Mouse (Mus musculus) ES-E14 (cell line): Measurements from ENCODE around the gene Hmga1. TPM values are rescaled to one million over a fixed set of nuclear protein-coding genes. Genes with fewer than 3 reads are reported as not detected.

Source experiments
- DNase-seq: peaks from one replicate; pipeline ENCODE4 v3.0.0-alpha.2; 2013; ENCODE audit warnings: low read depth, low spot score
- H3K27ac ChIP-seq: 2 replicates; pipeline ENCODE4 v1.5.1; 2012; ENCODE audit warnings: low read depth, mild to moderate bottlenecking, low read length, moderate library complexity, mixed read lengths; ENCODE audit not compliant: poor library complexity, insufficient read depth, severe bottlenecking
- H3K36me3 ChIP-seq: 2 replicates; pipeline ENCODE4 v1.6.1; 2012; ENCODE audit warnings: mild to moderate bottlenecking, low read length, moderate library complexity, mixed read lengths; ENCODE audit not compliant: control insufficient read depth, poor library complexity, insufficient read depth, severe bottlenecking
- H3K4me1 ChIP-seq, 2 experiments: fragments of 150-350 bp in 1 of 2; sonication (generic) in 1 of 2; 2 replicates each; pipeline ENCODE4 v1.6.1; 2012; ENCODE audit warnings: low read length in 2 of 2, mild to moderate bottlenecking in 1 of 2, mixed read lengths in 1 of 2; ENCODE audit not compliant: control insufficient read depth in 2 of 2, insufficient read depth in 2 of 2, poor library complexity in 1 of 2
- H3K4me3 ChIP-seq, 2 experiments: fragments of 150-350 bp in 1 of 2; sonication (generic) in 1 of 2; 2 replicates each; pipeline ENCODE4 v1.5.1; 2012; ENCODE audit warnings: low read length in 2 of 2, low read depth in 1 of 2, mild to moderate bottlenecking in 1 of 2, mixed read lengths in 1 of 2; ENCODE audit not compliant: insufficient read depth in 1 of 2, poor library complexity in 1 of 2, severe bottlenecking in 1 of 2
- H3K9ac ChIP-seq: 2 replicates; pipeline ENCODE4 v1.6.1; 2012; ENCODE audit warnings: low read depth, mild to moderate bottlenecking, low read length, mixed read lengths; ENCODE audit not compliant: poor library complexity, insufficient read depth, severe bottlenecking
- H3K9me3 ChIP-seq: fragments of 150-350 bp; sonication (generic); 2 replicates; pipeline ENCODE4 v1.6.1; 2012; ENCODE audit warnings: low read depth, mild to moderate bottlenecking, low read length; ENCODE audit not compliant: control insufficient read depth, insufficient read depth
- CHD2 ChIP-seq: IDR thresholded peaks from 2 replicates; pipeline ENCODE4 v1.6.1; 2014; ENCODE audit warnings: mild to moderate bottlenecking, low read depth, low read length, inconsistent platforms
- HCFC1 ChIP-seq: IDR thresholded peaks from 2 replicates; pipeline ENCODE4 v1.6.1; 2012; ENCODE audit warnings: low read length, inconsistent platforms, borderline replicate concordance; ENCODE audit not compliant: insufficient read depth
- MAFK ChIP-seq: IDR thresholded peaks from 2 replicates; pipeline ENCODE4 v1.6.1; 2014; ENCODE audit warnings: mild to moderate bottlenecking, low read depth, low read length, inconsistent platforms; ENCODE audit not compliant: insufficient read depth
- ZC3H11A ChIP-seq: IDR thresholded peaks from 2 replicates; pipeline ENCODE4 v1.6.1; 2012; ENCODE audit warnings: low read depth, mild to moderate bottlenecking, inconsistent platforms, low read length, borderline replicate concordance
- ZNF384 ChIP-seq: IDR thresholded peaks from 2 replicates; pipeline ENCODE4 v1.6.1; 2012; ENCODE audit warnings: low read depth, low read length, inconsistent platforms
- in situ Hi-C, 2 experiments: fragments of 600-800 bp; cut with MboI; formaldehyde crosslinking; loops; one replicate each; pipeline ENCODE4 v1.15.1; 2025; ENCODE audit warnings: low sequenced_read_pairs in 2 of 2, inconsistent platforms in 1 of 2; ENCODE audit not compliant: unreplicated experiment in 2 of 2
- total RNA-seq: library from RNA; depleted of rRNA; stranded (reverse); fragments of 300-350 nt; gene quantifications from 2 replicates; pipeline ENCODE4 v1.2.3, GENCODE M21; 2012

Gene Hmga1
- total RNA-seq, 1 experiment, result 175 TPM

DNA sequence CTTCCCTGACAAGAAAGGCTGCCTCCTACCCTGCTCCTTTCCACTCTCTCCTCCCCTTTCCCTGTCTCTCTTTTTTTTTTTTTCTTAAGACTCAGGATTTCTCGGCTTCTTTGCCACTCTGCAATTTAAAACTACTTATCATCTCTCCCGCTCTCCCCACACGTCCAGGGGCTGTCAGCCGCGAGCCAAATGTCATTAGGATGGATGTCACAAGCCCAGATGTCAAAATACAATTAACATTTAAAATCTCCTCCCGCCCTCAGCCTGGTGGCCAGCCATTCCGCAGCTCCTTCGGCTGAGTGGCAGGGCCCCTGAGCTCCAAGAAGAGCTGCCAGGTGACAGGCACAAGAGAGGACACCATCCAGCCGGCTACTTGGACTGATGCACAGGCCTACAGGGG, 38.0 kb upstream of the Hmga1 start:
- Histone ChIP-seq H3K4me1 (peaks cover 2 to 5% of the 10 kb centered on the region in 2 experiments; a peak in 2 of 4 replicates), H3K27ac (no peak overlapping the region), H3K9me3 (no peaks in the 10 kb centered on the region), H3K9ac (no peak overlapping the region), H3K4me3 (no peak overlapping the region), H3K36me3 (no peaks in the 10 kb centered on the region)
- TF ChIP-seq HCFC1 (no peak), ZC3H11A (no peak), MAFK (no peak), ZNF384 (no peak), CHD2 (no peak)
- in situ Hi-C loops, result loop anchor here (10.0 to 25.0 kb wide), 2 partner anchors 303 to 331 kb away; no protein-coding TSS in a partner anchor
- DNase-seq, result no peak

DNA sequence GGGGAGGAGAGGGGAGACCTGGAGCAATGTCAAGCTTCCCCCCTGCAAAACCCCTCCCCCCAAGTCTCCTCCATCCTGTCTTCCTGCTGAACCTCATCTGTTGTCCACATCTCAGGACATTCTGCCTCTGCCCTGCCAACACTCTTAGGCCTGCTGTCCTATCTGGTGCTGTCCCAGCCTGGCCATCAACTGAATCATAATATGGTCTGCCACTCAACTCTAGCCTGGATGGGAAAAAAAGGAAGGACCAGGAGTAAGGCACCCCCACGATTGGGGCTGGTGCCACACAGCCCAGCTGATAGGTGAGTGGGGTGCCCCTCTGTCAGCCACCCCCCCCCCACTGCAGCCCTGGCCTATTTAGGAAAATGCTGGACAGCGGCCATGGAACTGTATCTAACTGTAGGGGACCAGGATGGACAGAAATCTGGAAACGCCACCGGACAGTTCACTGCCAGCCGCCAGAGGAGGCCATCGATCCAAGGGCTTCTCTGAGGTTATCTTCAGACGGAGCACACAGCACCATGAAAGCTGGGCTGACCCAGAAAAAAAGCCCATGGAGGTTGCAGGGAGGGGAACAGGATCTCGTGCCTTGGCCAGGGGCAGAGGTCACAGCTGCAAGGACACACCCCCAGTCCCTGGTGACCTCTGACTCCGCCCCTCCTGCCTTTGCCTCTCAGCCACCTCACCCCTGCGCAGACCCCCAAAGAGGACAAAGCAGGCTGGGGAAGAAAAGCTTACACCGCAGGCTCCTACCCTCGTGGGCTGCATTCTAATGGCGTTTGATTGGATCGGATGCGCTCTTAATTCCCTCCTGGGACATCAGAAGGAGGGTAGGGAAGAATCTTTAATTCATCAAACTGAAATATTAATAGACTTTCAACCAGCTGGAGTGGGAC, 37.3 kb upstream of the Hmga1 start:
- in situ Hi-C loops, result loop anchor here (10.0 to 25.0 kb wide), 2 partner anchors 304 to 332 kb away; no protein-coding TSS in a partner anchor
- no peak overlapping the region for H3K9ac ChIP-seq
- H3K4me1 ChIP-seq, result peaks cover 2 to 3% of the 10 kb centered on the region in 2 experiments; a peak in 2 of 4 replicates
- H3K4me3 ChIP-seq, result no peak overlapping the region
- DNase-seq, result no peak
- no peaks in the 10 kb centered on the region for H3K36me3 ChIP-seq
- no peak overlapping the region for H3K27ac ChIP-seq
- TF ChIP-seq HCFC1 (no peak), ZC3H11A (no peak), ZNF384 (no peak), CHD2 (no peak), MAFK (no peak)
- H3K9me3 ChIP-seq, result no peaks in the 10 kb centered on the region

DNA sequence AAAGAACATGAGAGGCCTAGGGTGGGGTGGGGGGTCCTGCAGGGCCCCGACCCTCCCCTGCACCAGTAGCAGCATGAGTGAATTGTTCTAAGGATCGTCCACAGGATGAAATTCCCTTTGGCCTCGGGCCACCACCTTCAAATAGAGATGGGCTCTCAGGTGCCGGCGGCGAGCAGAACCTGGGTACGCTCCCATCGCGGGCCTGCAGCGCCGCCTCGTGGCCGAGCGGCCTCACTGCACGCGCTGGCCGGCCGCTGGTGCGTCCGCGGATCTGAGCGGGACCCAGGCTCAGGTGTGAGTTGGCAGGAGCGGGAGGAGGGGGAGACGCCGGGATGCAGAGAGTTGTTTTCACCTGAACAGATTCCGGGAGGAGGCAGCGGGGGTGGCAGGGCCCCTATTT, 35.7 kb upstream of the Hmga1 start:
- Histone ChIP-seq H3K27ac (no peak overlapping the region), H3K9ac (no peak overlapping the region), H3K36me3 (no peaks in the 10 kb centered on the region), H3K4me3 (peak overlapping the region; percentile 23 to 29; a peak in 1 of 4 replicates), H3K4me1 (peaks cover 2 to 3% of the 10 kb centered on the region in 2 experiments; a peak in 2 of 4 replicates), H3K9me3 (no peaks in the 10 kb centered on the region)
- in situ Hi-C loops, result loop anchor here in 1 of 2 experiments (25.0 kb wide), 1 partner anchor 333 kb away; no protein-coding TSS in a partner anchor
- TF ChIP-seq CHD2 (no peak), ZC3H11A (peak; percentile 94), HCFC1 (no peak)
- no peak for DNase-seq

DNA sequence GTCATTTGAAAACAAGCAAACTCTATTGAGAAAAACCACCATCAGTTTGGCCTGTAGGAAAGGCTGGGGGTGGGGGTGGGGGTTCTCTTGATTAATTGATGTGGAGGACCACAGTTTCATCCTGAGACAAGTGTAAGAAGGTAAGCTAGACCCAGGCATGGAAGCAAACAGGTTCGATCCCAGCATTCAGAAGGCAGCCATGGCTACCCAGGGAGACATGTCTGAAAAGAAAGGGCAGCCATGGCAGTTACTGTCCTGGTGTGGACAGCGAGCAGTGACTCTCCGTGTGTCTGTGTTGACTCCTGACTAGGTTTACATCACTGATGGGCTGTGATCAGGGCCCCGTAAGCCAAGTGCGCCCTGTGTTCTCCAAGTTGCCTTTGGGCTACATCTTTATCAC, 35.0 kb upstream of the Hmga1 start, which contains the start of gene Grm4:
Gene Grm4 (minus strand): TSS at position 101 of the 400 bp plus-strand sequence.
- no peak within 1 kb of the TSS for H3K9ac ChIP-seq
- H3K4me1 ChIP-seq, result peaks cover 2 to 3% of the 10 kb centered on the region in 2 experiments; a peak in 2 of 4 replicates
- H3K36me3 ChIP-seq, result no peaks in the 10 kb centered on the region
- H3K4me3 ChIP-seq, result peak within 1 kb of the TSS; percentile 23 to 29; a peak in 1 of 4 replicates
- no peak for DNase-seq
- no peaks in the 10 kb centered on the region for H3K9me3 ChIP-seq
- TF ChIP-seq ZNF384, result no peak
- H3K27ac ChIP-seq, result no peak within 1 kb of the TSS
- in situ Hi-C loops, result loop anchor here in 1 of 2 experiments (25.0 kb wide), 1 partner anchor 334 kb away; no protein-coding TSS in a partner anchor
